Mouse (Mus musculus): Measurements from ENCODE around the gene Otud7b.

GRCm38 (mm10) chr3:96082714-96083508 lies 21.4 kb upstream of the Otud7b start:
- TF ChIP-seq CTCF (IDR thresholded peaks at IDR 0.05; ENCODE audit: control insufficient read depth, insufficient read depth, insufficient replicate concordance, low read depth, low read length), result no peak
- no peak for TF ChIP-seq POLR2A (IDR thresholded peaks at IDR 0.05; ENCODE audit: control insufficient read depth, low read depth, low read length)

All from testis, adult 2 months (tissue).